Mouse (Mus musculus) thymus, postnatal 25 days (tissue): ENCODE measurements around the gene Reg3a.
"Not testable (repeated sequence)": the region's sequence is repeated elsewhere in the genome, so short reads cannot be mapped to it uniquely, and the experiment has no call there.

ENCODE experiments used
- DNase-seq: peaks from one replicate; pipeline ENCODE4 v3.0.0; 2022

Reg3a gene

DNA sequence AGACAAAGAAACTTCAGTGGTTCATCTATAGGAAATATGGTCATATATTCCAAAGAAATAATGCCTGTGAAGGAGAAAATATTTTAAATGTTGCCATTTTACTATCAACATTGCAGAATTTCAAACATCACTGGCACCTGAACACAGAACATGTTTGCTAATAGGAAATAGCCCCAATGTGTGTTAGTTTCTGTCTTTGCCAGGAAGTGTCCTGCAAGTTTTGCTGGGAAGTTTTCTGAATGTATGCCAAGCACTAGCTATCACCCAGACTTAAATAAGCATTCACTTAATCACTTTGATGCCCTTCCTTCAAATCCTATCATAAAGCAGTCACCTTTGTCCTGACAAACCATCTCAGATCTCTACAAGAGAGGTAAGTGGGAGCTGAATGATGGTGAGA, at the start of gene Reg3a:
TSS of gene Reg3a (plus strand) at position 301 of the 400 bp plus-strand sequence.
- no peak for DNase-seq

DNA sequence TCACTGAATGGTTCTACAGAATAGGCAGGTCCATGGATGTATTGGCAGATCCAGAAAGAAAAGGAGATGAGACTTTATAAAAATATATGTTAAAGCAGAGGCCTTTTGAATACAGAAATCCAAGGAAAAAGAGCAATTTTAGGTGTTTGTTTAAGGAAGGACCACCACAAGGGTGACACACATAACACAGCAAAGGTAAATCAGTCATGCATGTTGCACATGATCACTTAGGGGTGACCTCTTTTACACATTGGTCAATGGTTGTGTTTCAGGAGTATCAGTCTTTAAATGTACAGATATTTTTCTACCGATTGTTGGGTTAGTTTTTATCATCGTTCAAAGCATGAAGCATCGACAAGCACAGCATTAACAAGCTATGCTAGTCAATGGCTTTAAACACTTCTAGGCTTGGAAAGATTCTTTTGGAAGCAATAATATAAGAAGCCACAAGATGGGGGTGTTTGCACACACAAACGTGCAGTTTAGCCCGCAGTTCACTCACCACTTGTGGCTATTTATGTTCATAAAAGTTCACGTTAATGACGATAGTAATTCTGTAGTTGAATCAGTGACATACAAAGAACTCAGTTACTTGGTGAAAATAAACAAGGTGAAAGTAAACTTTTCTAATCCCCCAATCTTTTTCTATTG, 48.5 kb upstream of the Reg3a start:
- no peak for DNase-seq

DNA sequence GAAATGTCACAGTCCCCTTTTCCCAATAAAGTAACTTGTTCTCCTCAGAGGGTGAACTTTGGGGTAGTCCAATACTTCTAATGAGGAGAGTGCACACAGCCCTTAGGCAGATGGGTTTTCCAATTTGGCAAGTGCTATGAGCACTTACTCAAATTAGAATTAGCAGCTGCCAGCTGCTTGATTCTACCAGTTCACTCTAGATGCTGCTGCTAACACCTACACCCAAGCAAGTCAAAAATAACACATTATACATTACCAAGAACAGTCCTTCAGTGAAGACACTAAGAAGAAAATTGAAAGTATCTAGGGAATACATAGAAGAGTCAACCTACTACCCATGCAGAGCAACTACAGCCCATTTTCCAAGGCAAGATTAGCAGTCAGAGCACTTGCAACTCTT, 40.2 kb upstream of the Reg3a start:
- DNase-seq = no peak

DNA sequence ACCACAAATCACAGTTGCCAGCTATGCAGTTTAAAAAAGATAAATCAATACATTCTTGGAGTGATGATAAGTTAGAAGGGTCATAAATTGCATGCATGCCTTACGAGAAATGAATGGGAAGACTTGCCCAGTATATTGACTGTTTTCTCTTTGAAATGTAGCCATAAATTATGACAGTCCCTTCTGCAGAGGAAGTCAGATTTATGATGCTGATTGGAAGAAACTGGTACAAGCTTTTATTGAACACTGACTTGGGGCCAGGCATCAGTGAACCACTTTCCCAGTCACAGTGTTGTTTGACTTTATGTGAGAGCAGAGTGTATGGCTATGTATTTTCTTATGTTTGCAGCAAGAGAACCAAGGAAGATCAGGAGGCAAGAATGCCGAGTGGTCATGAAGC, 38.8 kb upstream of the Reg3a start:
- DNase-seq = no peak

DNA sequence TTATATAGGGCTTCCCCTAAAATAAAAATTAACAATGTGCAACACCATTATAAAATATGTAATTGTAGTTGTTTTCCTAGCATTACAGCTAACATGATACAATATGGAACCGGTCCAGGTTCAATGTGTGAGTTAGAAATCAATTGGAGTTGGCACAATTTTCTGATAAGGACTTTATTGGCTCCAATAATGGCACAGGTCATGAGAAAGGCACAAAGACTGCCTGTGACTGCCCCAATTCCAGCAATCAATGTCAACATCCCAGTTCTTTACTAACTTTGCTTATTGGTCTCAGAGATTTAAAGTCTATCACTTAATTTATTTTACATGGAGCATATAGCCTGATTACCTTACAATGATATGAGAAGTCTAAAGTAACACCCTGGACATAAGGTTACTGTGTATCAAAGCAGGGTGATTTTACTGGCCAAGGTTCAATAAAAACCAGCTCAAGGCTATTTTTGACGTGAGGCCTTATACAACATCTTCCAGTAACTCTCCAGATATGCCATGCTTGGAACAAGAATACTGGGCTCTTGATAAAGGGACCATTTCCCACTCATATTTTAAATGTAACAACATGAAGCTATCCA, 18.4 kb upstream of the Reg3a start:
- no peak for DNase-seq

DNA sequence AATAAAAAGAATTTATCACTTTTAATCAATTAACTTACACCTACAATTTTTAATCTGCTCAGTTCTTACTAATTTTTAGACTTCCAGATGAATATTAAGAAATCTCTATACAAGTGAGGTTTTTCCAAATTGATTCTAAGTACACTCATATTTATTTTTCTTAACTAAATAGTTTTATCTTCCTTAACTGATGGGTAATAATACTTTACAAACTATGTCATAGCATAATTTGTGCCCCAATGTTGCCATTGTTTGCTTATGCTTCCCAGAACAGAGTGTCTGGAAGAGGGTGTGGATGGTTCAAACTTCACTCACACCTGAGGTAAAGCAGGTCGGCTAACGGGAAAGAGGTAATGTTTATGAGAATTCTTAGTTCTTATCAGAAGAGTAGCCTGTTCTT, 10.2 kb upstream of the Reg3a start, which contains the start of gene Reg3b:
TSS of gene Reg3b (plus strand) at position 301 of the 400 bp plus-strand sequence.
- DNase-seq = no peak

DNA sequence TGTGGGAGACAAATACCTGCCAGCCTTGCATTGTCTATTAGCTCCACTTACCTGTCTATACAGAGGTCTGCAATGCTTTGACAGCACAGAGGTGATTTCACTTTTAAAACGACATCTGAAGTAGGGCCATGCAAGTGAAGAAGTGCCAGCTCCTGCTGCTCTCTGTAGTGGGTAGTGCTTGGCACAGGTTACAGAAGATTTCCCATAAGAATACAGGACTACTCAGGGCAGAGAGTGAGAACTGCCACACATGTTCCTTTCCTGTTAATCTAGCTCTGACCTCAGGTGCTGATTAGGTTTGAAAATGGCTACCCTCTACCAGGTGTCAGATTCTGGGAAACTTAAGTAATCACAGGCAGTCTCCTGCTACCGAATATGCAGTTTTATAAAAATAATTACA, 1.7 kb upstream of the Reg3a start, which contains the start of gene Reg3d:
TSS of gene Reg3d (minus strand) at position 101 of the 400 bp plus-strand sequence.
- no peak for DNase-seq

DNA sequence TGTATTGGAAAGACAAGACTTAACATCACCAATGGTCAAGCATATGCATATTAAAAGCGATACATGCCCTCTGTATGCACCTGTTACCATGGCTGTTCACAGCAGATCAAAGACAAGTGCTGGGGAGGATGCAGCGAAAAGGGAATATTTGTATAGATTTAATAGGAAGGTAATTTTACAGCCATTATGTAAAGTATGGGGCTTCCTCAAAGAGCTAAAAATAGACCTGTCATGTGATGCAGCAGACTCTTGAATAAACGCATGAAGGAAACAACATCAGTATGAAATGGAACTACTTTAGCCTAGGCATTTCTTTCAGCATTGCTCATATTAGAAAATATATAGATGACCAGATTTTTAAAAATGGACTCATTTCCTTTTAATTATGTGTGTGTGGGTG, 5.1 kb downstream of the Reg3a start:
- DNase-seq = no peak

DNA sequence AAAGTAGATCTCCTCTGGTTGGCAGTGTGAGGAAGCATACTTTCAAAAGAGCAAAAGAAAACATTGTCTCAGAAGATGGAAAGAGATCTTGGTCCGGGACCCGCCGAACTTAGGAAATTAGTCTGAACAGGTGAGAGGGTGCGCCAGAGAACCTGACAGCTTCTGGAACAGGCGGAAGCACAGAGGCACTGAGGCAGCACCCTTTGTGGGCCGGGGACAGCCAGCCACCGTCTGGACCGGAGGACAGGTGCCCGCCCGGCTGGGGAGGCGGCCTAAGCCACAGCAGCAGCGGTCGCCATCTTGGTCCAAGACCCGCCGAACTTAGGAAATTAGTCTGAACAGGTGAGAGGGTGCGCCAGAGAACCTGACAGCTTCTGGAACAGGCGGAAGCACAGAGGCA, 14.8 kb downstream of the Reg3a start, which contains the start of gene Reg2:
TSS of gene Reg2 (plus strand) at position 301 of the 400 bp plus-strand sequence.
- not testable (repeated sequence) for DNase-seq

DNA sequence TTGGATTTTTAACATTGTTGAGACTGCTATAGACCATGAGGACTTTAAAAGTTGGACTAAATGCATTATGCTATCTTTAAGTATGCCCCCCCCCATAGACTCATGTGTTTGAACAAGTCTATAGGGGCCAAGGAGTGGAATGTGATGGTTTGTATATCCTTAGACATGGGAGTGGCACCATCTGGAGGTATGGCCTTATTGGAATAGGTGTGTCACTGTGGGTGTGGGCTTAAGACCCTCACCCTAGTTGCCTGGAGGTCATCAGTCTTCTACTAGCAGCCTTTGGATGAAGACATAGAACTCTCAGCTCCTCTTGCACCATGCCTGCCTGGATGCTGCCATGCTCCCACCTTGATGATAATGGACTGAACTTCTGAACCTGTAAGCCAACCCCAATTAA, 41.9 kb downstream of the Reg3a start, which contains the start of gene Reg1:
TSS of gene Reg1 (plus strand) at position 301 of the 400 bp plus-strand sequence.
- DNase-seq = not testable (repeated sequence)

DNA sequence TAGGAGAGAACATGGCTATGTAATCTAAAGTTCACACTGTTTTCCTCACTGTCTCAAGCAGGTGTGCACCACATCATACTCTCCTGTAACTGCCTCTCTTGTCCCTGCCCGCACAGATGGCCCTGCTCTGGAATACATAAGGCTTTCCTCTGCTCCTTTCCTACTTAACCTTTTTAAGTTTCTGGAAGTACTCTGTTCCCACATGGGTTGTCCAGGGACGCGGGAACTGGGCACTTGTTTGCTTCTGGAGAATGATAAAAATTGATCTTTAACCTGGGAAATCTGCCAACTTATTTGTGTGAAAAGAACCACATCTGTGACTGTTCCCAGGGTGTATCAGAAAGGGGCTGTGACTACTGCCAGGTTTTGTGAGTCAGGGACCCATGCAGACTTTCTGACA, 45.0 kb downstream of the Reg3a start:
- DNase-seq = no peak
